Mouse (Mus musculus): Measurements from ENCODE around the gene Ppp1r3a. TPM values are rescaled to one million over a fixed set of nuclear protein-coding genes. Genes with fewer than 3 reads are reported as not detected.
"Not testable (repeated sequence)": the region's sequence is repeated elsewhere in the genome, so short reads cannot be mapped to it uniquely, and the experiment has no call there.

Ppp1r3a gene
- polyA plus RNA-seq, 1 experiment from 2014 or later, result 0.13 TPM

GRCm38 (mm10) chr6:14667651-14668050, 87.4 kb downstream of the Ppp1r3a start:
- H3K4me1 ChIP-seq (ENCODE audit: control insufficient read depth, low read depth, low read length); H3K9ac ChIP-seq (ENCODE audit: low read depth, low read length); H3K9me3 ChIP-seq (replicated peaks; ENCODE audit: control insufficient read depth, low read length); H3K36me3 ChIP-seq (ENCODE audit: control insufficient read depth, insufficient read depth); ATAC-seq (ENCODE audit: low read depth); H3K27ac ChIP-seq (ENCODE audit: low read length); H3K4me3 ChIP-seq (ENCODE audit: low read depth, low read length); H3K4me2 ChIP-seq (ENCODE audit: low read depth, low read length); H3K27me3 ChIP-seq (ENCODE audit: control insufficient read depth, insufficient read depth, low read depth, low read length): not testable (repeated sequence)
- 74% methylated on average over 2 of the region's 2 CpGs for WGBS (ENCODE audit: insufficient replicate concordance)

Other genes with a start within 250 kb of the Ppp1r3a start
- 1.1 and 1.5 TPM in 2 replicates for gene Foxp2, start 146.1 kb upstream of the Ppp1r3a start, polyA plus RNA-seq (2015; fragmentation: Nextera tagmentation; extraction: Ambion mirVana)

Measured in liver, embryonic 16.5 days (tissue).